Mouse (Mus musculus): ENCODE data around the gene Olfr821.
"Not testable (repeated sequence)": the region's sequence is repeated elsewhere in the genome, so short reads cannot be mapped to it uniquely, and the experiment has no call there.

The Olfr821 gene

GRCm38 (mm10) chr10:130030048-130030447, at the start of gene Olfr821:
Gene Olfr821 (plus strand): TSS chr10:130030348.
- no peak for DNase-seq

GRCm38 (mm10) chr10:129981867-129982266, 48.3 kb upstream of the Olfr821 start:
- not testable (repeated sequence) for DNase-seq

- DNase-seq, result not testable (repeated sequence)
Measured at GRCm38 (mm10) chr10:129984962-129985361, 45.2 kb upstream of the Olfr821 start, which contains the start of gene Gm10310. Gene Gm10310 (minus strand): TSS chr10:129985062.

DNA sequence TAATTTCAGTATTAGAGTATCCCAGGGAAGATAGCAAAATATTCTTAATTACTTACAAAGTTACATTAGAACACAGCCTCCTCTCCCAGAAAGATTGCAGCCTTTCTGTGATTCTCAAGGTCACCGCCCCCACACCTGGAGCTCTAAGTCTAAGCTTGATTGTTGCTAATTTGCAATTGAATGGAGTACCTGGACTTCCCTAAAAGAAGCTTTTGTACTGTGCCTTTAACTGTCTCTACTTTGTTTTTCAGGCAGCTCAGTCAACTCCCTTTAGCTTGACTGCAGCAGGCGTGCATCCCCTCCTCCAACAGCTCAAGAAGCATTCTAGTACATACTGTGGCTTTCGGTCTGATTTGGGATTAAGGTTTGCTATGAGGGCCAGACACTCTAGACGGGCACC, 26.0 kb upstream of the Olfr821 start:
- not testable (repeated sequence) for DNase-seq

GRCm38 (mm10) chr10:130005366-130005765, 24.8 kb upstream of the Olfr821 start:
- DNase-seq, result not testable (repeated sequence)

DNA sequence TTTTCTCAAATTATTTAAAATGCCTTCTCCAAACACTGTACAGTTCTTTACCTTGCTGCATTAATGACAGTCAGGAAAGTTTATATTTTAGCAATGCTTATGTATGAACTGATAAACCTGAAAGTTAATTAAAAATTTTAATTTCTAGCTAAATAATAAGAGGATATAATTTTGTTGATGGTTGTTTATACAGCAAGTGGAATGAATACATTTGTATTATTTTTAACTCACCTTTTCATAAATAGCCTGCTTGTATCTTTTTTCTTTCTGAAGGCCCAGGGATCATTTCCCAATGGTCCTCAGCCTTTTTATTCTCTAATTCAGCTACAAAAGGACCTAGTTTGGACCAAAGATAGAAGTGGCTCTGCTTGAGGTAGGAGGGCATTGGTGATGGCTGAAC, 17.8 kb upstream of the Olfr821 start, which contains the start of gene Olfr820:
Gene Olfr820 (plus strand): TSS at position 301 of the 400 bp plus-strand sequence.
- no peak for DNase-seq

- no peak for DNase-seq
Measured at GRCm38 (mm10) chr10:130037096-130037495, 6.9 kb downstream of the Olfr821 start.

- DNase-seq, result no peak
Measured at GRCm38 (mm10) chr10:130070910-130071309, 40.8 kb downstream of the Olfr821 start, which contains the start of gene Olfr822. Gene Olfr822 (plus strand): TSS chr10:130071210.

All from kidney, postnatal 10 days (tissue).